Mouse (Mus musculus) embryo, embryonic 11 days (tissue): ENCODE measurements at regions not wholly inside any gene's neighbourhood (a gene's known extent, or its start where the extent isn't known, plus 50 kb on each side); places are given as distances from the start of the nearest gene placed in this dataset.

Source experiments
- DNase-seq: peaks from one replicate; pipeline ENCODE4 v3.0.0-alpha.2; 2015

DNA sequence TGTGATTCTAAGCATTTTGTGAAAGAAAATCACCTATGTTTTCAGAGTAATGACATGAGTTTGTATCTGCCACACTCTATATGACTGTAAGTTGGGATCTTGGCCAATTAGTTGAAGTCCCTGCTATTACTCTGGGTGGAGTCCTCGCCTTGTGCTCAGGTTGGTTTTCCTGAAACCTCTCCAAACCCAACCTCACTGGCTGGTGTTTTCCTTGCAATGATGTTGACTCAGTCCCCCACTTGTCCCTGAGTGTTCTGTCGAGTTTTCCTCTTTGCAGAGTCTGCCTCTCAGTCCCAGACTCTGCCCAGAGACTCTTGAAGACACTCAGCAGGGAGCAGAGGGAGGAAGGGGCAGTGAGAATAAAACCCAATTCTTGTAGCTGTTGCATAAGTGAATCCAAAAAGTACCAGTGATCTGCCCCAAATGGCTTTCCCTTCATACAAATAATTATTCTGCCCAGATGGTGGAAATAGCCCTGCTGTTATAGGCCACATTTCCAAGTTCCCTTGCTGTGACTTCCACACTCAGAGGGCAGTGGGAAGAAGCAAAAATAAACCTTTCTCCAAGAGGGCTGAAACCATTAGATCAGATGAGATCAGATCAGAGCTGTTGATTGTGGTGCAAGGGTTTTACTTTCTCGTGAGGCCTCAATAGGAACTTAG, 694.3 kb downstream of the Hs3st4 start:
- no peak for DNase-seq

DNA sequence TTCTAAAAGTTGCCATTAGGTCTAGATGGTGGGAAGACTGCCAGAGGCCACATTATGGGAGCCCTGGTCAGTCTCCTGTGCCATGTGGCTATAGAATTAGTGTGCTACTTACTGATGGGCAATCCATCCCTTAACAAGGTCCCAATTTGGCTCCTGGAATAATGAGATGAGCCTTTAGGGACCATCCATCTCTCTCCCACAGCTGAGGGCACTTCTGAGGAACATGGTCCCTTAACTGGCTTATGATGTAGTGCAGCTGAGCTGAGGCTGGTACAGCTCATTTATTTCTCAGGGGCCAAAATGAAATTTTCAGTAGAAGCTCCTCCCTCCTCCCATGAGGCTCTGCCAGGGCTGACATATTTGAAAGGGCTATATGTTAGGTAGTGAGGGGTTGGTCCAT, 697.9 kb downstream of the Hs3st4 start:
- DNase-seq = no peak

DNA sequence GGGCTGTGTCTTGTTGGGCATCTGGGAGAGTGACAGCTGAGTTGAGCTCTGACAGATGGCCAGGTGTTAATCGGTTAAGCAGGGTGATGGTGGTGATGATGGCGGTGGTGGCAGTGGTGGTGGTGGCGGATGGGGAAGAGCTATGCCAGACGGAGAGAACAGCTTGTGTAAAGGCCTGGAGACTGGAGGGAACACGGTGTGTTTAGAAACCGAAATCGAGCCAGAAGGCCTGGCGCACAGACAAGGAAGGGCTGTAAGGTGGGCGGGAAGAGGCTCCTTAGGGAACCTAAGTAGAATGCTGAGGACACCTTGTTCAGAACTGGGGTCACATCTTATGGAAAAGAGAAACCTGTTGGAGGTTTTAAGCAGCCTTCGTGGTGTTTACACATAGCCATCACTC, 698.5 kb downstream of the Hs3st4 start:
- DNase-seq = no peak

DNA sequence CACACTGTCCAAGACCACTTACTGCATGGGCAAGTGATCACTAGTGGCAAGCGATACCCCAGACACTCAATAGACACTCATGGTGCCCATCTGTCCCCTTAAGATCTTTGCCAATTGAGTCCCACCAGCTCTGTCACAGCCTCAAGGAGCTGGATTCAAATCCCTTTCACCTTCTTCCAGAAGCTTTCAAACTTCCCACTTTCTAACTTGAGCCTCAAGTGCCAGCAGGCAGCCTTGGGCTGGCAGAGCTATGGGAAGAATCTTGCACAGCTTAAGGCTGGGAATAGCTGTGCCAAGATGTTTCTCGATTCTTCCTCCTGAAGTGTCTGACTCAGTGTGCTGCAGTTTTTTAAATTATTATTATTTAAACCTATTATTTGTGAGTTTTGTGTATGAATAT, 699.2 kb downstream of the Hs3st4 start:
- DNase-seq = no peak

DNA sequence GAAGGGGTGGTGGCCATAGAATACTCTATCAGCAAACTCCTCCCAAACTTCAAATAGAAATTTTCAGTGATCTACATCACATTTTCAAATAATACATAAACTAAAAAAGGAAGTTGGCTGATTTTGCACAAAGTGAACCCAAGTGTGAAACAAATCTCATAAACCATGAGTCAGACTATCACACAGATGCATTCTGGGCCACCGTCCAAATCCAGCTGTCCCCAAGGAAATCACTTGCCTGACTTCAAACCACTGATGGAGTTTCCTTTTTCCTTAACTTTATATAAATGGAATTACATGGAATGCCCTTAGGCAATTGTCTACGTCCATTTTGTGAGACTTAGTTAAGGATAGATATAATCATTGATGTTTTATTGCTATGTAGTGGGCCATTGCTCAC, 702.8 kb downstream of the Hs3st4 start:
- no peak for DNase-seq

DNA sequence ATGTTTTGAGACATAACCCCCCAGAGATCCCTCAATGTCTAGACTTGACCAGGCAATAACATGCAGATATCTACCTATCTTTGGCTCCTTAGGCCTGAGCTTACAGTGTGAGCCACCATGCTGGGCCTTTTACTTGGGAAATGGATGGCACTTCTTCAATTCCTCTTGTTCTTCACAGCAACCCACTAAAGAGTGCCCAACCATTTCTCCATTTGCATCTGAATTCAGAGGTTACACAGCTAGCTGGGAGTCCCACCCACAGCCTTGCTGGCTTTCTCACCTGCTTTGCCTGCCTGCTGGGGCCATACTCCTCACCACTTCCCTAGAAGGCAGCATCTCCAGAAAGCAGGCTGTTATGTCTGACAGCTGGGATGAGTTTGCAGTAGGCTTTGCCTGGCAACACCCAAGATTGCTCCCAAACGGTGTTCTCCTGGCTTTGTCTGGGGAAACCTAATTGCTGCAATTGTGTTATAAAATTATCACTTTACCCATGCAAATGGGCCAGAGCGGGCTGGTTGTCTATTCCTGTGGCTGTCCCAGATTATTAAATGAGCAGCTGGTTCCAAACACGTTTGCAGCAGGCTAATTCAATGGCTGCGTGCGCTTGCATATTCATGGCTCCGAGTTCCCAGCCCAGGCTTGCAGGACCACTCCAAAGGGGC, 721.6 kb downstream of the Hs3st4 start:
- DNase-seq = no peak

DNA sequence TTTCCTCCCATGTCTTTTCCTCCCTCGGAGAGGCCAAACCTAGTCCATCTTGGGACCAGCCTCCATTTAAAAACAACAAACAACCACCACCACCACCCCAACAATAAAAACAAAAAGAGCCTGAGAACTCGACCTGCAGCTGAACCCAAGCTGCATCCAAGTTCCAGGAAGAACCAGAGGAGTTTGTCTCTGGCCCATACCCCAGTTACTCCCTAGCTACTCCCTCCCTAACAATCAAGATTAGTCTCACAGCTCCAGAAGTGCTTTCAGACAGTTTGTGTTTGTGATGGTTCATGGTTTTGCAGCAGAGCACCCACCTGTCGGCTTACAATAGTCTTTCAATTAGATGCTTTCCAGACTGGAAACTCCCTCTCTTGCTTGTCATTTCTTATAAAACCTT, 724.5 kb downstream of the Hs3st4 start:
- DNase-seq = no peak

DNA sequence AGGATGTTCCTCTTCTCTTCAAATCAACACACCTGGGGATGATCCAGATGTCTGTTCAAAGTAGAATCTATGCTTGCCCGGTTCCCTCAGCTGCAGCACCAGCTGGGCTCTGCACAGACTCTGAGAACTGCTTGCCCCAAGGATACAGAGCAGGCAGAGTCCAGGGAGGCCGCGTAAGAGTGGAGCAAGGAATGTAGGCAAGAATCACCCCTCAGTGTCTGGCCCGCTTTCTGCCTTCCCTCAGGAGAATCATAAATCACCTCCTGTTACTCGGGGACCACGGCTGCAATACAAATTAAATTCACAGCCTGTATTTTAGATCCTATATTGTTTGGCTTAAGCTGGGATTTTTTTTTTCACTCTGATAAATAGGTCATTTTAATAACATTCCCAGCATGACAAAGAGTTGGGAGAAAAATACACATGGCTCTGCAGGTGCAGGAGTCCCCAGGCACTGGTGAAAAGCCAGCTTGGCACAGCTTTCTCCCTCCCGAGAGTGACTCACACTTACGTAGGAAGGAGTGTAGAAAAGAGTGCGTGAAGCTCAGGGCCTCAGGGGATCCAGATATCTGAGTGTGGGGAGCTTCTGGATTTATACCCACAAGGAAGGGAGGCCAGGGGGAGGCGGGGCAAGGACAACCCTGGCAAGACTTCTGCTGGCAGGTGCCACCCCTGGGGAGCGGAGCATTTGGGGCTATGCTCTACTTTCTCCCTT, 726.3 kb downstream of the Hs3st4 start:
- DNase-seq = peak; percentile 17

DNA sequence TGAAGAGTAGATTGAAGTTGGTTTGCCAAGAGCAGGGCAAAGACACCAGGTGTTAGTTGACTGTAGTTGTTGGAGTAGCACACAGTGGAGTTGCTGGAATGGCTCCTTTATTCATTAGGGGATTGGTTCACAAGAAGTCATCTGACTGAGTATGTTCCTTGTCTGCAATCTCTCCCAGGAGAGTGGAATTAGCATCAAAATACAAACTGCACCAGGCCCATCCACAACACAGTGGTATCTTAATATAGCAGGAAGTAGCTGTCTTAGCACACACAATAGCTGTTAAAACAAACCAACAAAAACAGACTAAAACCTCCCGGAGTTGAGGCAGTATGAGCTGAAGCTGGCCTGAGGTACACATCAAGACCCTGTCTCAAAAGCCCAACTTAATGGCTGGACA, 723.5 kb upstream of the Kdm8 start:
- no peak for DNase-seq

DNA sequence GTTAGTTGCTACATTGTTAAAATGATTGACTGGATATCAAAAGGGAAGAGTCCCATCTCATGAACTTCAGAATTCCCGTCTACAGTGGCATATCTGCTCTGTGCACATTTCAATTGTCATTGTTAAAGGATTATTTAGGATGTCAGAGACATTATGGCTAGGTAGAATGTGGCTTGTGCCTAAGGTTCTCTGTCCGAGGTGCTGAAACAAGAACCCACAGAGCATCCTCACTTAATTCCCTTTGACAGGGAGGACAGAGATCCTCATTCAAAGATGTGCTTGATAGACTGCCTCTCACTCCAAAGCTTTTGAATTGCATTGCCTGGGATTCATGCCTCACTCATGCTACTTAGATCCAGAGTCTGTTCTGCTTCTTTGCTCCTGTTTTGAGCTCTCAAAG, 702.4 kb upstream of the Kdm8 start:
- peak; percentile 68 for DNase-seq

DNA sequence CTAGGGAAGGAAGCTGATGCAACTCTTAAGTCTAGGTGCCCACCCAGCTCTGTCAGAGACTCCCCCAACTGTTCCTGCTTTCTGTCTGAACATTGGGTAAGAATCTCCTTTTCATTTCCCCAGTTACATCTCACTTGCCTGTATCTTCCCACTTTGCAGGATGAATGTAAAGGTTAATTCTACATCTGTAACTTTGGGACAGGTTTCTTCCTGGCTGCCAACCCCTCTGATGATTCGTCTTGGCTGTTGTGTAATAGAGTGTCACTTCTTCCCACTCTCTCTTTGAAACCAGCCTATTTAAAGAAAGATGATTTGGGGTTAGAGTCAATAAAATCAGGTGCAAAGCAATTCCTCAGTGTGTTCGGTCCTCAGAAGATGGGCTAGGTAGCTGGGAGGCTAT, 698.2 kb upstream of the Kdm8 start:
- no peak for DNase-seq

DNA sequence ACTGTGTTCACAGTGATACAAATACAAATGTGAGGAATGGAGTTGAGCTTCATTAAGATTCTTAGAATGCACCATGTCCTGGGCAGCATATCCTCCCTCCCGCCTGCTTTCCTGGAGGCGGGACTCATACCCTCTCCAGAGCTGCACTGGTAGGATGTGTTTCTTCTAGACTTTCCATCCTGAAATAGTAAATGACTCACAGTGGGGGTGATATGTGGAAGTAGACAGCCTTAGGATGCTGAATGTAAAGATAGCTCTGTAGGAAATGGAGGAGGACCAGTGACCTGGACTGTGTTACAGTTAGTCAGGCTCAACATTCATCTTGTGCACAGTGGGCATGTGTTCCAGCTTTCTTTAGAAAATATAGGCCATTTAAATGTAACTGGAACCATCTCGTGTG, 696.1 kb upstream of the Kdm8 start:
- DNase-seq = no peak

DNA sequence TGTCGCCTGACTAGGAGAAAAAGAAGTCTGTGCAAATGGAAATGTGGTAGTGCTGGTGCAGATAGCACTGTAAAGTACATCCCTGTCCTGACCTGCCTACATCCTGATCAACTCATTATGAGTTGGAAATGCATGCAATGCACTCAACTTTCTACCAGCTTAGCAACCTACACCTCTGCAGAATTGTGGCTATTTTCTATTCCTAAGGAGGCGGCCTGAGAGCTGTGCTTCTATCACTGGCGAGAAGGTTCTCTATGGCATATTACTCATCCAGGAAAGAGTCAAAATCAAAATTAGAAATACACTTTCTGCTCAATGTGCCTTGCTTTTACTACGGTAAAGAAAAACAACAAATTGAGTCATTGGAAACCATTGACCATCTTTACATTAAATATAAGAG, 685.4 kb upstream of the Kdm8 start:
- DNase-seq = no peak

DNA sequence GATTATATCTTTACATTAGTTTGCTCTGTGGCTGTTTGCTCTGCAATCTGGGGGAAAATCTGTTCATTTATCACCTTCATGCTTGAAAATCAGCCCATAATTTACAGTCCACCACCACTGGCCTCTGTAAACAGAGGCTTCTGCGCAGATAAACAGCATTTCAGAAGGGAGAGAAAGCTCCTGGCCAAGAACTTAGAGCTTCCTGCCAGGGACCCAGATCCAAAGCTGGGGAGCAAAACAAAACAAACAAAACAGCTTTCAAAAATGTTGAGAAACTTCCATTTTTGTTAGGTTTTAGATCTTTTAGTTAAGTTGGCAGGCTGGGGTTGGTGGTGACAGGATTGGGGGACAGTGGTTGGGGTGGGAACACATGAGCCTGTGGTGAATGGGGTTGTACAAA, 666.7 kb upstream of the Kdm8 start:
- no peak for DNase-seq

DNA sequence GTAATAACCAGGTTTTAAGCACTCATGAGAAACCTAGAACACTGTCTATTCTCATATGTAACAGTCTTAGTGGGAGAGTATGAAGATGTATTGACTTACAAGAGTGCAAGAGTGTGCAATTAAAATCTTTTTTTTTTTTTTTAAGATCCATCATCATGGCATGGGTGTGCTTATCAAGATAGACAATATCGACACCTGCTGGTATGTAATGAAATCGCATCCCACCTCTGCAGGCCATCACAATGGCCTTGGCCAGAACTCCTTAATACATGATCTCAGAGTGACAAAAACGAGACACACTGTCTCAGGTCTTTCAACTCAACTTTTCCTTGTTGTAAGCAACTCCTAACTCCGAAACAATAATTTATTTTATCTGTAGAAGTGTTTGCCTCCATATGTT, 661.7 kb upstream of the Kdm8 start:
- peak; percentile 46 for DNase-seq

DNA sequence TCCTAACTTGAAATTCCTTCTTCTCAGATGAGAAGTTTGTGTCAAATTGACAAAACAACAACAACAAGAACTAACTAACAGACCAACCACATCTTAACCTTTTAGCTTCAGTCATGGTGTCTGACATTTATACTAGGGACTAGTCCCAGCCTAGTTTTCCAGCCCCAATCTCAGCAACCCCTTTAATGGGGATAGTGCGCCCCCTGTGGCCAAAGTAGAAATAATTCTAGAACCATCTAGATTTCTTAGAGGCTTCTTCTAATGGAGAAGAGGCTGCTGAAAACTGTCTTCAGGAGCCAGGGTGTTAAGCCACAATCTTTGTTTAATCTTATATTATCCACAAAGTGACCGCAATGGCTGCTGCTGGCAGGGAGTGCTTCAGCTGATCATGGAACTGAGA, 659.5 kb upstream of the Kdm8 start:
- no peak for DNase-seq

DNA sequence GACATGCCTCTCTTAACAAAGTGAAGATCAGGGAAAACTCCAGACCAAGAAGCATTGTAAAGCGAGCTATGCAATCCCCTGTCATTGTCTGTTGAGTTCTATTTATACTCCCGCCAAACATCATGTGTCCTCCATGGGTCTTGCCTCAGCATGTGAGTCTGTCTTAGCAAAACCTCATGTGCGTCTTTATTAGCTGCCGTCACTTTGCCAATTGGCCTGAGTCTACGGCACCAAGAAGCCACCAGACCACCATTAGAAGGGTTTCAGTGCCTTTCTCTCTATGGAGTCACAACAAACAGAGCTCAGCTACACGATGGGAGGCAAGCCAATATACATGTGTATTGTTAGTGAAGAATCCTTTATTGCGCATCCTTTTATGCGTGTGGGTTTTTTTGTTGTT, 658.6 kb upstream of the Kdm8 start:
- DNase-seq = no peak

DNA sequence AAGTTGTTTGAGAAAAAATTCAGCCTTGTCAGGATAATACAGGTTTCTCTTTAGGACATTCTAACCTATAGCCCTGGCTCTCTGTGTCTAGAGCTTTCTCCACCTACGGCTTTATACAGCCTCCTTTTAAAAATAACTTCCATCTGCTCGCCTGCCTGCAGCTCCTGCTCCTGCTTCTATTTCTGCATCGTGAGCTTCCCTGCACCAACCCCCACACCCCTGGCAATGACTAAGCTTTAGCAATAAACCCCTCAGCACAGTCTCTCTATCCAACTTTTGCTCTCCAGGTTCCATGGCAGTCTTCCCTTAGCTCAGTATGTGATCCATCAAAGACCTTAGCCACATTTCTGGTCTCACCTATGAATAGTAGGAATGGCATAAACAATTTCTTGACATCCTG, 655.7 kb upstream of the Kdm8 start:
- DNase-seq = no peak

DNA sequence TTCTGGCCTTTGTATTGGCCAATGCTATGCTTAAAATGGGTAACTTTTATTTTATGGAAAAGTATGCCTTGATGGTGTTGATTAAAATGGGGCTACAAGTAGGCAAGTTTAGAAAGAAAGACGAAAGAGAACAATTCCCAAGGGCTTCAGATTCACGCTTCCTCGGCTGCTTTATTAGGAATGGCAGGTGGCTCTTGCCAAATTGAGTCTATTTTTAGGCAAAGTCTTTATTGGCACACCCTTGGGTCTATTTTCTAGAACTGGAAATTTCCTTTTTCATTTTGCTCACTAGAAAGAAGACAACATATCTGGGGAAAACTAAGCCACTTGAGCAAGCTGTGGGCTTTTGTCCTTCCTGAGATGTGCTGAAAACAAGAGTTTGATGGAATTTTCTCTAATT, 641.4 kb upstream of the Kdm8 start:
- DNase-seq = no peak

DNA sequence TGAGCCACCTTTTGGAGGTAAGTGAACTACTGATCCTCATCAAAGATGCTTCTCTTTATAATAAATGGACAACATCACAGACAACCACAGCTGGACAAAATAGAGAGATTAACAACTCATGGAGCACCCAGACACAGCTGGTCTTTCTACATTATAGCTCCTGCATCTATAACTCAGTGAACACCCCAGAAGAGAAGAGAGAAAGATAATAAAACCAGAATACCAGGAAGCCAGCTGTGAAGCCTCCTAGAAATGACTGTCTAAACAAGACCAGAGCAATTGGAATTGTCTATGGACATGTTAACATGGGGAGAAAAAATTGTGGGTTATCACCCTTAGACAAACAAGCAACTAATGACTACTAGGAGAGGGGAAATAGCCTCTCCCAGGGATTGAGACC, 609.8 kb upstream of the Kdm8 start:
- DNase-seq = no peak

DNA sequence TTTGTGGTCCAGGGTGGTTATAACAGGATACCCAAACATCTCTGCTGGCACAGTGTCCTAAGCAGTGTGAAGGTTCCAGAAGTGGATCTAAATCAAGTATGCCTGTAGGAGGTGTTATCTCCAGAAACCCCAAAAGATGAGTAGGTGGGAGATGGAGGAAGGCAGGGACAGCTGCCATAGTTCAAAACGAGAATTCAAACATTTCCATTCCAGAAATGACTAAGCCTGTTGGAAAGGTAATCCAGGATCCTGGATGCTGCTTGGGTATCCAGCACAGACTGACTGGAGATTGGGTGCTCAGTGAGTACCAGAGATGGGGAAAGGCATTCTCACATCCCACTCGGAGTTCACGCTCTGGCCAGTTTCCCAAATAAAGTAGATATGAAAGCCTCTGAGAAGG, 607.9 kb upstream of the Kdm8 start:
- DNase-seq = no peak

DNA sequence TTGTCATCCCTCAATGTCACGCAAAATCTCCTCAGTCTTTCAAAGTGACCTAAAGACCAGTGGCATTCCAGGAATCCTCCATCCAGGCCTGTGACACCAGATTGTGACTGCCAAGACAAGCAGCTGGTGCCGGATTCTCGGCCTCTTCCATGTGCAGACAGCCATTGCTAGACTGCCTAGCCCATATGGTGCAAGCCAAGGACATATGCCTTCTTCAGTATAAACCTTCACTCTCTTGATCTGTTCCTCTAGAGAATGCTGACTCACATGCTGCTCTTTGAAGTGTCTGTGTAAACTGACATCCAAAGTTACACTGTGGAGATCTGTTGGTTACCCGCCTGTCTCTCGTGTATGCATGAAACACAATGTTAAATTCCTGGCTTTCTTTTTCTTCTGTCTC, 589.4 kb upstream of the Kdm8 start:
- no peak for DNase-seq

DNA sequence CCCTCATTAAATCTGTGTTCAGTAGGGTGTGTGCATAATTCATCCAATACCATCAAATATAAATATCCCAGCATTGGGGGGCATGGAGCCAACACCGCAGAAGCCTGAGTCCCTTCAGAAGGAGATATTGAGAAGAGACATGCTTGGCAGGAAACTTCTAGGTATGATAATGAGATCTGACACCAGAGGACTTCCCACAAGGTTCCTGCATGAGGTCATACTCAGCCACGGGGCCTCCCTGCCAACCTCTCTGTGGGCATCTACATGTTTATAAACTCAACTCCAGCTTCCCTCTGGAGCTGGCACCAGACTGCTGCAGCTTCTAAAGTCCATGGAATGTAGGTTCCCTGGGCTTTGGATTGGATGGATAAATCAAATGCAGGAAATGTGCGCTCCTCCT, 587.4 kb upstream of the Kdm8 start:
- no peak for DNase-seq

DNA sequence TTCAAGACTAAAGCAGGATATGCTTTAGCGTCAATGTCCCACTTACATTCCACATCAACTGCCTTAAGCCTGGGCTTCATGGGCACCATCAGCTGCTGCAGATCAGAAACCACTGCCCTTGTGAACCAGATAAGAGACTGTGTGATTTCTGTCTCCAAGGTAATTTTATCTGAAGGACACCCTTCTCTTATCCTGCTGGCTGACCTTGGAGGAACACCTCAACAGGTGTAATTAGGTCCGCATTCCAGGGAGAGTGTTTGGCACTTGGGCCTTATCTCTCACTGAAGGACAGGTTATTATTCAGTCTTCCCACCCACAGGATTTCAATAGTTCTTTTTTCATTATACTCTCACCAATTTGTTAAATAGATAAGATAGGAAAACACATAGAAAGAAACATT, 583.1 kb upstream of the Kdm8 start:
- DNase-seq = no peak

DNA sequence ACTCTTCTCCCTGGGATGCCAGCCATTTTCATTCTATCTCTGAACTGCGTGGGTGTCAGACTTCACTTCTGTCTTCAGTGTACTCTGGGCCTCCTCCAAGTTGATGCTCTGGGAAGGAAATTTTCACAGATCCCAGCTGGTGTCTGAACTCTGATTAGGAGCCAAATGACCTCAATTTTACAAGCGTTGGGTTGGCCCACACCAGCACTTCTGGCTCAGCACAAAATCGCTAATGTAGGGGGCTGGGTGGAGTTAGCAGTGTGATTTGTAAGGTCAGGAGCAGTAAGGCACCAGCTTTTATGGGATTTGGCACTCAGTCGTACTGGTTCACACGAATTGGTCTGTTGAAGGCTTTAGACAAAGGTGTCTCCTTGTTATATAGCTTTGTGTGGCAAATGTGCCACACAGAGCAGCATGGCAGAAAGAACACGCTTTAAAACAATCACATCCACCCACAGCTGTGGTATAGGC, 576.3 kb upstream of the Kdm8 start:
- DNase-seq = peak; percentile 16
